Mouse (Mus musculus) testis, postnatal 10 days (tissue): ENCODE results near the gene Tkfc.
"Not testable (repeated sequence)": the region's sequence is repeated elsewhere in the genome, so short reads cannot be mapped to it uniquely, and the experiment has no call there.

Experiments used
- DNase-seq: peaks from one replicate; pipeline ENCODE4 v3.0.0; 2021; ENCODE audit warnings: low spot score

The Tkfc gene

DNA sequence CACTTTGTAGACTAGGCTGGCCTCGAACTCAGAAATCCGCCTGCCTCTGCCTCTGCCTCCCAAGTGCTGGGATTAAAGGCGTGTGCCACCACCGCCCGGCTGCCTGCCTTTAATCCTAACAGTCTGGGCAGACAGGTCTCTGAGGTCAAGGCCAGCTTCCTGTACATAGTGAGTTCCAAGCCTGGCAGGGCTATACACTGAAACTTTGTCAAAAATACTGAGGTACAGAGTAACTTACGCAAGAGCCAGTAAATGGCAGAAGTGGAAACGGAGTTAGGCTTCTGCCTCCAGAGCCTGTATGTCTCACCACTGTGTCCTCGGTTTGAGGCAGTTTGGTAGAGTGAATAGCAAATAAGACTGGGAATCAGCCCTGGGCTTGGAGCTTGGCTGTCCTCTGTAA lies 18.2 kb downstream of the Tkfc start:
- DNase-seq, result no peak

DNA sequence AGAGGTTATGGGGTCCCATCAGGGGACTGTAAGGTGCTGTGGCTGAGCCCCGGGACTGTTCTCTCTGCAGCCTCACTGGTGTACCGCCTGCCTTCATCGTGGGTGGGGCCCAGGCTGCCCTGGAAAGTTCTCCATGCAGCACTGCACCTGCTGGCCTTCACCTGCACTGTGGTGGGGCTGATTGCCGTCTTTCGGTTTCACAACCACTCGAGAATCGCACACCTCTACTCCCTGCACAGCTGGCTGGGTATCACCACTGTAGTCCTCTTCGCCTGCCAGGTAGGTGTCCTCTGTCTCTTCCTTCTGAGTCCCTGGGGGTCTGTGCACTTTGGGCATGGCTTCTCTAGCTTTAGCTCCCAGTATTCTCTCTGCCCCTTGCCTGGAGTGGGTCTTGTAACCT lies 20.3 kb downstream of the Tkfc start:
- no peak for DNase-seq

DNA sequence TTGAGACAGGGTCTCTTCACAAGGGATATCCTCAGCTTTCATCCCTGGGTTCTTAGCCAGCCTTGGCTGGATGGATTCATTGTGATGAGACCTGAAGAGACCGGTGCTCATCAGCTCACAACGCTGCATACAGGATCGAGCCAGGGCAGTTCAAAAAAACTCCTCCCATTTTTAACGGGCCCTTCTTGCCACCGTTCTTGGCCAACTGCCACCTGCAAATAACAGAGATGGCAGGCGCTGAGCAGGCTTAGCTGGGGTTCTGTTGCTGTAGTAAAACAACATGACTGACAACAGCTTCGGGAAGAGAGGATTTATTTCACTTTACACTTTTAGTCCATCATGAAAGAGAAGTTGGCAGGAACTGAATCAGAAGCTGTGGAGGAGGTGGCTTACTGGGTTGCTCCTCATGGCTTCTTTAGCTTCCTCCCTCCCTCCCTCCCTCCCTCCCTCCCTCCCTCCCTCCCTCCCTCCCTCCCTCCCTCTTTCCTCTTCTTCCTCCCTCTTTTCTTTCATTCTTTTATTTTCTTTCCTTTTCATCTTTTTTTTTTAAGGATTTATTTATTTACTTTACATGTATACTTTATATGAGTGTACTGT lies 21.8 kb downstream of the Tkfc start:
- no peak for DNase-seq

DNA sequence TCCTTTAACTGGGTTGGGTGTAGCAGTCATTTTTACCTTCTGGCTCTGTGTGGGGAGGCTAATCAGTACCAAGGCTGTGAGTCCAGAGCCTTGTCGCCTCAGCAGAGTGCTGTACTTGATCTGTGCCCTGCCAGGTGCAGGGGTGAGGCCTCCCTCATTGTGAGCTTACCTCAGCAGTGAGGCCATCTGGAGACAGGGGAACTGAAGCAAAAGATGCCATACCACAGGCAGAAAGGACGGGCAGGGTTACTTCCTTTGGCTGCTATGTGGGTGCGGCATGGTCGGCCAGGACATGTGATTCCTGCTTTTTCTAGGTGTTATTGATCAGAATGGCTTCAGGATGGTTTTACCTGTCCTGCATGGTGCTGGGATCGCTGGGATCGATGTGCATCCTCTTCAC lies 23.5 kb downstream of the Tkfc start:
- DNase-seq, result no peak

DNA sequence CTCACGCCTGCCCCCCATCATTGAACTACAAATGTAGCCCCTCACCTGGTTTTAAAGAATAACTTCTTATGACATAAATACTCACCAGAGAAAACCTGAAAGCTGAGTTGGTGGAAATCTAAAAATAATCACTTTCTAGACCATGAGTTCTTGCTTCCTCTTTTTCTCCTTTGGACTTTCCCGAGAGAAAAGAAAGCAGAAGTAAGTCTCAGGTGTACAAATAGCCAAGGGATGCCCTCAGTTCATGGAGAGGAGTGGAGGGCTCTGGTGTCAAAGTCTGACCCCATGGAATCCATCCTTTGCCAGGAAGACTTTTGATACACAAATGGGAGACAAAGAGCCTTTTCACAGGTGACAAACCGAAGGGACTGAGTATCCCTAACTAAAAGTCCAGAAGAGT lies 24.7 kb downstream of the Tkfc start:
- DNase-seq, result no peak

DNA sequence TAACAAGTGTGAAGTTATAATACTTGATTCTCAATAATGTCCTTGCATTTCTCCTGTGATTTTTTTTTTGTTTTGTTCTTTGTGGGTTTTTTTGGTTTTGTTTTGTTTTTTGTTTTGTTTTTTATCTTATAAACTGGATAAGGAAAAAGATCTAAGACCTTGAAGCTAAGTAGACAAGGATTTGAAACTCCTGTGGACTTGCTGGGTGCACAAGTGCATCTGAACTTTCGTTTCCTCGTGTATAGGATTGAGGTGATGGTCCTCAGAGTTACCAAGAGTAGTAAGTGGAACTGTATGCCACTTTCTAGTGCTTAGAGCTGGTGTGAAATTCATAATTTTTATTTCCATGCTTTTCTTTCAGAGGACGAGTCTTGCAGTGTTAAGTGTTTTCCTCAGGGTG lies 25.4 kb downstream of the Tkfc start:
- no peak for DNase-seq

DNA sequence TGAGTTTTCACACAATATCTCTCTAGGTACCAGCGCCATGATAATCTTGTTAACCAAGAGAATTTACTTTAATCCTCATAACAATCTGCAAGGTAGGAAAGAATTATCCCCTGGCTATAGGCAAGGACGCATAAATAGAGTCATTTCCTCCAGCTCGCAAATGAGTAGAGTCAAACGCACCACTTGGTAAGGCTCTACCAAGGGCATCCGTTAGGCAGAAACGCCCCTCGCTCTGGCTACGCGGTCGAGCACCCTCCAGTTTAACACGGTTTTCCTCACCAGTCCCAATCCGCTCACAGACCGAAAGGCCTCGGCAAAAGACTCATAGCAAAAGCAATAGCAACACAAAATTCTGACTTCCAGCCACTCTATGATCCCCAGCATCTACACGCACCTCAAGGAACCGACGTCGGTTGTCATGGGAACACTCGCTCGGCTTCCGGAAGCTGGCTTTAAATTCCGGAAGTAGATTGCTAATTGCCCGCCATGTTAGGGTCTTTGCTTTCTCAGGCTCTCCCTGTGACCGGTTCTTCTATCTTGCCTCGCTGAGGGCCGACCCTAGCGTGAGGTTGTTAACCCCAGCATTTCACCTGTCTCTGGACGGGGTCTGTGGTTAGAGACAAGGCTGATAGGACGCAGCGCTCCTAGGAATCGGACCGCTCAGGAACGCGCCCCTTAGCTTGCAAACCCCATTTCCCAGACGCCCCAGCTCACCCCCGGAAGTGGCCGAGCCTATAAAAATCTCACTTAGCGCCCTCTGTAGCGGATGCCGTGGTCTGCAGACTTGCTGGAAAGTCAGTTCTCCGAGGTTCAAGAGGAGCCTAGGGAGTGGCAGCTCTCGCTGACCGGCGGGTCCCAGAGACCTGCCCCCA lies 28.5 kb downstream of the Tkfc start, which contains the start of the genes Cyb561a3 and Tmem138:
Cyb561a3 (plus strand) TSS at position 483 of the 872 bp plus-strand sequence.
Tmem138 (minus strand) TSS at position 673 of the 872 bp plus-strand sequence.
- peak; percentile 91 for DNase-seq

DNA sequence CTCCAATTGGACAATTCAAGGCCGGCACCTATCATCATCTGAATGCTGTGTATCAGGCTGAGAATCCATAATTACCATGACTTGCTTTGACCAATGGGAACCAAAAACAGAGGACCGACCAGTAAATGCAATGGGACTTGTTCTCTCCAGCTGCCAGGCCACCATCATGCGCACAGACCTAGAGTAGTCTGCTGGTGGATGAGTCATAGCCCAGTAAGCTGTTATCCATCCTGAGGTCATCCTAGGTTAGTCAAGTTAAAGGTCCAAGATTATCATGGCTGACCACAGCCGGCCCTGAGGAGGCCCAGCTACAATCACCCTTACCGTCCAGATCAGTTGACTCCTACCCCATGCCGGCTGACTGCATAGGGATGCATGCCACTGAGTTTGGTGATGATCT lies 35.8 kb downstream of the Tkfc start:
- no peak for DNase-seq

DNA sequence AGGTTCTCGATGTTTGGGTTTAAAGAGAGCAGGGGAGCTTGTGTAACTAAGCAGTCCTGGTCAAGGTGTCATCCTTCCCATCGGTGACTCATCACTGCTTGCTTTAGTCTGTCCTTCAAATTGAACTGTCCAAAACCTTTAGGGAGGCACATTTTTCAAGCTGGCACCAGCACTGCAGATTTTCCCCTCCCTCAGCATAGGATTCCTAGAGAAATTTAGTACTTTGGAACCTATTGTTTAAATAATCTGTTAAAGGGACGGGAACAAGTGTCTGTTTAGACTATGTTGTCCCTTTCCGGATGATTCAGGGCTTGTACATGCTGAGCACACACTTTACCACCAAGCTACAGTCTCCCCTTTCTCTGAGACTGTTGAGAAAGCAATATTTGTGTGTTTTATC lies 40.2 kb downstream of the Tkfc start:
- no peak for DNase-seq

DNA sequence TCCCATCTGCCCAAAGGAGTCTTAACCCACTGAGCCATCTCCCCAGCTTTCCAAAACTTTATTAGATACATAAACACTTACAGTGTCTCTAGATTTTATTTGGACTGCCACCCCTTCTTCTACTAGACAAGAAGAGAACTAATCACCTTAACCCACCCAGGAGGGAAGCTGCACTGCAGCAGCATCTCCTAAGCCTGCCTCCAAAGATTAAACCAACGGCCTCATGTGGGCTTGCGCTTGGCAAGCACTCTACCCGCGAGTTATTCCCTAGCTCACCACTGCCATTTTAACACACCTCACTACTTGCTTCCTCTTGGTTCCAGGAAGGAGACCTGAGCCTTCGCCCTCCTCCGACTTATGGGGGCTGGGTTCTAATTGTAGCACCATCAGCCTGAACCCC lies 41.2 kb downstream of the Tkfc start:
- DNase-seq, result no peak

DNA sequence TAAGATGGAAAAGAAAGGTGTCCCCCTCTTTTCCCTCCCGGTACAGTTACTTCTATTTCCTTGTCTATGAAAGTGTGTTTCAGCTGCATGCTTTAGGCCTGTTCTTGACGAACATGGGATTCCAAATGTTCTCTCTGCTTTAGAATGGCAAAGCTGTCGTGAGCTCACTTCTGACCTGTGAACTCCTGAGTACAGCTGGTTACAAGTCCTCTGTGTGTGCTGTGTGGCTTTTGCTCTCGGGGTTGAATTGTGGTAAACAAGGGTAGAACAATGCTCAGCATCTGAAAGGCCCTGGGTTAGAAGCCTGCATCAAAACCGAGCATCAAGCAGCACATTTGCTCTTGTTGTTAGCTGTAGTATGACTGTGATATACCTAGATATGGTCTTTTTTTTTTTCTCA lies 43.1 kb downstream of the Tkfc start:
- DNase-seq, result no peak

DNA sequence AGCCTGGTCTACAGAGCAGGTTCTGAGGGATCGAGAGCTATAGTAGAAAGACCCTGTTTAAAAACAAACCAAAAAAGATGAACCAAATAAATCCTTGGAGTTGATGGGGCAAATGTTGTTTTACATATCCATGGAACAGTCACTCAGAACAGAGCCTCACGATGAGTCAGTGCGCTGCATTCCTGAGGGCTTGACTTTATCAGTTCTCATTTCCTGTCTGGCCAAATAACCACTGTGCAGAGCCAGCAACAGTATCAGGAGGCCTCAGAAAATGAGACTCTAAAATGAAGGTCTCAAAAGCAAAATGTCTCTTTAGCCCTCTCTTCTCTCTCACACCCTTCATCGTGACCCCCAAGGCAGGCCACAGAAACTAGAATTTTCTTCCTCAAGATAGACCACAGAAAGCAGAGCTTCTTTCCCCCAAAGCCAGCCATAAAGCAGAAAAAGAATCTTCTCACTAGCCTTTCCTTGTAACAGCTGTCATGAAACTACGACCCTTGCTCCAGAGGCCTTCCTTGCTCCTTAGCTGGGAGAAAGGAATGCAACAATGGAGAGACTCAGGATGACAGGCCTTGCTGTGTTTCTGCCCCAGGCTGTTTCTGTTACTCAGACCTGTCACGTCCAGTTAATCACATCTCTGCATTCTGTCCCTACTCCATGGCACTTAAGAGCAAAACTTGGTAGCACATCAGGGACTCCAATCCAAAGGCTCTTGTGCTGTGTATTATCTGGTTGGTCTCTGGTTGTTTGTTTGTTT lies 43.7 kb downstream of the Tkfc start:
- DNase-seq, result no peak

DNA sequence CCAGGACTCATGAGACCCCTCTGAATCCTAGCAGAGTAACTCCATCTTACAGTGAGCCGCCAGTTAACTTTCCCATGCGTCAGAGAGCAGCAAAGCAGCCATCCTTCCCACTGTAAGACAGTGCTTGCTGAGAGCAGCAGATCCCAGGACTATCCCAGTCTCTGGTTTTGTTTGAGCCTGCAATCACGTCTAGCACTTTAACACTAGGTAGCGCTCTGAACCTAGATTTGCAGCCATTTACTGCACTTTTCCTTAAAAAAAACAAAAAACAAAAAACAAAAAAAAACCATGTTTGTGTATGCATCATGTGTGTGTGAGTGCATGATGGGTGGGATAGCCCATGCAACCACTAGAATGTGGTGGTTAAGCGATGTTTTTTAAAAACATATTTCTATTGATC lies 45.3 kb downstream of the Tkfc start:
- no peak for DNase-seq

DNA sequence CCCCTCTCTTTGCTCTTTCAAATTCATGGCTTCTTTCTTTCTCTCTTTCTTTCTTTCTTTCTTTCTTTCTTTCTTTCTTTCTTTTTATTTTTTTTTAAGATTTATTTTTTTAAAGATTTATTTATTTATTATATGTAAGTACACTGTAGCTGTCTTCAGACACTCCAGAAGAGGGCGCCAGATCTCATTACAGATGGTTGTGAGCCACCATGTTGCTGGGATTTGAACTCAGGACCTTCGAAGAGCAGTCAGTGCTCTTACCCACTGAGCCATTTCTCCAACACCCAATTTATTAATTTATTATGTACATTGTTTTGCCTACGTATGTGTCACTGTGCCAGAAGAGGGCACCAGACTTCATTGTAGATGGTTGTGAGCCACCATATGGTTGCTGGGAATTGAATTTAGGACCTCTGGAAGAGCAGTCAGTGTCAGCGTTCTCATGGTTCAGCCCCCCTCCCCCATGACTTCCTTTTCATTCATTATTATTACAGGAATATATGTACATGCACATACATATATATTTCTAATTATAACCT lies 47.5 kb downstream of the Tkfc start:
- DNase-seq, result not testable (repeated sequence)

DNA sequence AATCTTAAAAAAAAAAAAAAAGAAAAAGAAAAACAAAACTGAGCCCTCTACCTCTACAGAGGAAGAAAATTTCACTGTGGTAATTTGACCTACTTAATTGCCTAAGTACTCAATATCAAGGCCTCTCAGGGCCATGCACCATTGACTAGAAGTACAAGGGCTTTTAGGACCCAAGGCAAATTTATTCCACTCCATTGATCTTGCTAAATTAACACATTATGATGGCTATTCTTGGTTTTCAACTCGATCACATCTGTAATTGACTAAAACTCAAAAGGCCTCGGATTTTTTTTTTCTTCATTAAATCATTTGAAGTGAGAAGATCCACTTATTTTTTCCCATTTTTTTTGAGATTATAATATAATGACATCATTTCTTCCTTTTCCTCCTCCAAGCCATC lies 48.0 kb downstream of the Tkfc start:
- no peak for DNase-seq

DNA sequence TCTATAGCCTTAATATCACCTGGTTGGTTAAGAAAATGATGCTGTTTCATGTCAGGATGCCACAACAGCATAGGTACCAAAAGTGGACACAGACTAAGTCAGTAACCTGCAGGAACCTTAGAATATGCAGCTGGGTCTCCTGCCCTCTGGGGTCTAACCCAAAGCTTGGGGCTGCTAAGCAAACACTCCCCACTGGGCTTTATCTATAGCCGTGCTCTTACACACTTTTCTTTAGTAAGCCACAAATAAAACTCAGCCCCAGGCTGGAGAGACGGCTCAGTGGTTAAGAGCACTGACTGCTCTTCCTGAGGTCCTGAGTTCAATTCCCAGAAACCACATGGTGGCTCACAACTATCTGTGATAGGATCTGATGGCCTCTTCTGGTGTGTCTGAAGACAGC lies 48.5 kb downstream of the Tkfc start:
- DNase-seq, result no peak

DNA sequence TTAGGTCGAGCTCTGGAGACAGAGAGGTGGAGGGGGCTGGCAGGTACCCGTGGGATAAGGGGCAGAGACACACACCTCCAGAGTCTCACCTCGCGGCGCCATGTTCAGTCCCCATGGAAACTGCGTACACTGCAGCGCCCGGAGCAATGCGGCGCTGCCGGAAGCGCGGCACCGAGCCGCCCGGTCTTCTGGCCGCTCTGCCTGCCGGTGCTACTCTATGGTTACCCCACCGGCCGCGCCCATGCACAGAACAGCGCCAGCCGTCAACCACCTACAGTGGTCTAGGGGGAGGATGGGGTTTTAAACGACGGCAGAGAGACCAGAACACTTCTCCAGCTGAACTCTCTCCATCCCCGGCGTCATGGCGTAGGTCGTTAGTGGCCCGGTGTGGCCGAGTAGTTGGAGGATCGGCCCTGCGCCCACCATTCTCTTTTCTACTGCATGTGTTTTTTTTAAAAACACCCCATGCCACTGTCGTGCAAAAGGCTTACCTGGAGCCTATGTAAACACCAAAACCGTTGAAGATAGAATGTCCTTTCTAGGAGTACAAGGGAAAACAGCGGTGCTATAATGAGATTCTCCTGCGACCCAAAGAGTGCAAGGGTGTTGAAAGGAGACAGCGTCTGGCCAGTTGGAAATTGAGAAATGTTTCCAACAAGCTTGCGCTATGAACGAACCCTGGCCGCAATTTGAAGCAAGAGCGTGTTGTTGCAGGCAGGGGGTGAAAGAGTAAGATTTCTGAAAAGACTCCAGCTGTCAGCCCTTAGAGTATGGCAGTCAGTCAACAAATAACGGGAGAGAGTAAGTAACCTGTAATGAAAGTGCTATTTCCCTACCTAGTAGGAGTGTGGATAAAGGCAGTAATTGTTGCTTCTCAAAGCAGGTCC lies 49.6 kb downstream of the Tkfc start, which contains the start of gene Tmem216:
Tmem216 (minus strand) TSS at position 615 of the 887 bp plus-strand sequence.
- DNase-seq, result peak; percentile 85

DNA sequence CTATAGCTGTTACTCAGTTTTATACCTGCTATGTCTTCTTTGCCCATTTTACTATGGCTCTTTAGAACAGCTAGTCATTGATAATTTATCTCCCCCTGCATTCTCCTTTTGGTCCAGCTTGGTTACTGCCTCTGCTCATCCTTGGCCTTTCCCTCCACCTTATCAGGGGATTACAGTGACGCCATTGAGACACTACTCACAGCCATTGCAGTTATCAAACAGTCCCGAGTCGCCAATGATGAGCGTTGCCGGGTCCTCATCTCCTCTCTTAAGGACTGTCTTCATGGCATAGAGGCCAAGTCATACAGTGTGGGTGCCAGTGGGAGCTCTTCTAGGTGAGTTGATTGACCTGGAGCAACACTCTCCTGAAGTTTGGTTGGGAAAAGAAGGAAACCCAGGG lies 66.0 kb downstream of the Tkfc start:
- no peak for DNase-seq
